Mouse (Mus musculus) embryonic facial prominence, embryonic 14.5 days (tissue): ENCODE data around the gene Xrcc1. TPM values are rescaled to one million over a fixed set of nuclear protein-coding genes. Genes with fewer than 3 reads are reported as not detected.
"Not testable (repeated sequence)": the region's sequence is repeated elsewhere in the genome, so short reads cannot be mapped to it uniquely, and the experiment has no call there.

Experiments
- ATAC-seq: fragments of 200-750 bp; cut with Nextera tagmentation; 2 replicates; pipeline ENCODE4 v1.8.0; 2017; ENCODE audit warnings: low read depth, moderate number of reproducible peaks, moderate TSS enrichment
- DNase-seq: peaks from one replicate; pipeline ENCODE4 v3.0.0-alpha.2; 2015; ENCODE audit warnings: low spot score
- H3K27ac ChIP-seq: fragments of 300-500 bp; sonication (generic); replicated peaks from 2 replicates; pipeline ENCODE4 v1.5.1; 2014; ENCODE audit warnings: low read depth, mild to moderate bottlenecking, low read length, moderate library complexity
- H3K27me3 ChIP-seq: fragments of 300-500 bp; sonication (generic); replicated peaks from 2 replicates; pipeline ENCODE4 v1.6.1; 2014; ENCODE audit warnings: low read length; ENCODE audit not compliant: control insufficient read depth, insufficient read depth
- H3K36me3 ChIP-seq: fragments of 300-500 bp; sonication (generic); 2 replicates; pipeline ENCODE4 v1.6.1; 2014; ENCODE audit warnings: low read length, mixed read lengths; ENCODE audit not compliant: control insufficient read depth, insufficient read depth
- H3K4me1 ChIP-seq: fragments of 300-500 bp; sonication (generic); 2 replicates; pipeline ENCODE4 v1.6.1; 2014; ENCODE audit warnings: antibody characterized with exemption, low read length; ENCODE audit not compliant: control insufficient read depth, insufficient read depth
- H3K4me2 ChIP-seq: fragments of 300-500 bp; sonication (generic); 2 replicates; pipeline ENCODE4 v1.6.1; 2014; ENCODE audit warnings: low read depth, mild to moderate bottlenecking, low read length, moderate library complexity, mixed read lengths
- H3K4me3 ChIP-seq: fragments of 300-500 bp; sonication (generic); 2 replicates; pipeline ENCODE4 v1.5.1; 2014; ENCODE audit warnings: low read depth, mild to moderate bottlenecking, low read length
- H3K9ac ChIP-seq: fragments of 300-500 bp; sonication (generic); 2 replicates; pipeline ENCODE4 v1.6.1; 2014; ENCODE audit warnings: low read depth, mild to moderate bottlenecking, low read length, moderate library complexity, mixed read lengths
- H3K9me3 ChIP-seq: fragments of 300-500 bp; sonication (generic); 2 replicates; pipeline ENCODE4 v1.6.1; 2016; ENCODE audit warnings: low read length; ENCODE audit not compliant: control insufficient read depth
- WGBS: fragments of 180-500 bp; shearing (Covaris S2); extraction: QIAGEN DNeasy Blood & Tissue Kit; methylation state at CpG from one replicate; pipeline ENCODE4 v1.1.7; 2014; 5-methylcytosine and 5-hydroxymethylcytosine counted together
- polyA plus RNA-seq: library from polyadenylated mRNA; unstranded; fragments of >200 nt; fragmentation: Nextera tagmentation; extraction: Ambion mirVana; gene quantifications from 2 replicates; pipeline ENCODE4 v1.2.1, GENCODE M21; 2014

Gene Xrcc1
- polyA plus RNA-seq, 1 experiment from 2014 or later = 88.4 TPM

DNA sequence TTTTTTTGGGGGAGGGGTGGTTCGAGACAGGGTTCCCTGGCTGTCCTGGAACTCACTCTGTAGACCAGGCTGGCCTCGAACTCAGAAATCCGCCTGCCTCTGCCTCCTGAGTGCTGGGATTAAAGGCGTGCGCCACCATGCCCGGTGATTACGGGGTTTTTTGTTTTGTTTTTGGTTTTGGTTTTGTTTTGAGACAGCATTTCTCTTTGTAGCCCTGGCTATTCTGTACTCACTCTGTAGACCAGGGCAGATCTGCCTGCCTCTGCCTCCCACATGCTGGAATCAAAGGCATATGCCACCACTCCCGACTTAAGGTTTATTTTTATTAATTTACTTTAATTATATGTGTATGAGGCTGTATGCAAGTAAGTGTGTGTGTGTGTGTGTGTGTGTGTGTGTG, 72.3 kb downstream of the Xrcc1 start:
- ATAC-seq, DNase-seq, H3K9me3 ChIP-seq, H3K4me3 ChIP-seq, H3K36me3 ChIP-seq, H3K4me2 ChIP-seq, H3K4me1 ChIP-seq, H3K27me3 ChIP-seq, H3K9ac ChIP-seq, H3K27ac ChIP-seq: not testable (repeated sequence)
- WGBS = 93% methylated on average over 8 of the region's 8 CpGs

DNA sequence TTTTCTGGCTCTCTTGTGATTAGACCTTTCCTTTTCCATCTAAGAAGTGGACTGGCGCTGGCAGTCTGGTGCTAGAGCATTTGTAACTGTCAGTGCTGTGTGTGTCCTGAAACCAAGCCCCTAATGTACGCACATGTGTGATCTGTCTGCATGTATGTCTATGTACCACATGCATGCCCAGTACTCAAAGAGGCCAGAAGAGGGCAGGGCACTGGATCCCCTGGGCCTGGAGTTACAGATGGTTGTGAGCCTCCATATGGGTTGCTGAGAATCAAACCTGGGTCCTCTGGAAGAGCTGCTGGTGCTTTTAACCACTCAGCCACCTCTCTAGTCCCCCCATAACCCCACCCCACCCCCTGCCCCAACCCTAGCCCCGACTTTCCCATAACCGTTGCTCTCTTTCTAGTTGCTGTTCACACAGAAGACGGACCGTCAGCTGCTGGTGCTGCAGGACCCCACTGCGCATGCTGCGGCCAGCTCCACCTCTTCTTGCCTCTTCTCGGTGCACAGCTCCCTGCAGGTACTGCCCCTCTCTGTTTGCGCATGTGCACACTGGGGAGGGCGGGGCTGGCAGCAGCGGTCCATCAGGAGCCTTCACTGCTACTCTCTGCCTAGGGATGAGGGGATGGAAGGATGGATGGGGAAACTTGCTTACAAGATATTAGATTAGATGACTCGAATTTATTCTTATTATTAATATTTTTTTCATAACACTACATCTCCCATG, 73.7 kb downstream of the Xrcc1 start:
- DNase-seq (no peak), ATAC-seq (no peak)
- H3K36me3 ChIP-seq = no peaks in the 10 kb centered on the region
- no peak overlapping the region for H3K9ac ChIP-seq
- 62% methylated on average over 13 of the region's 13 CpGs for WGBS
- H3K4me2 ChIP-seq = no peak overlapping the region
- H3K27me3 ChIP-seq = no peaks in the 10 kb centered on the region
- H3K4me1 ChIP-seq = no peaks in the 10 kb centered on the region
- H3K27ac ChIP-seq = no peak overlapping the region
- no peak overlapping the region for H3K4me3 ChIP-seq
- peaks cover 5% of the 10 kb centered on the region; the same call in 1 of the 2 replicates for H3K9me3 ChIP-seq

DNA sequence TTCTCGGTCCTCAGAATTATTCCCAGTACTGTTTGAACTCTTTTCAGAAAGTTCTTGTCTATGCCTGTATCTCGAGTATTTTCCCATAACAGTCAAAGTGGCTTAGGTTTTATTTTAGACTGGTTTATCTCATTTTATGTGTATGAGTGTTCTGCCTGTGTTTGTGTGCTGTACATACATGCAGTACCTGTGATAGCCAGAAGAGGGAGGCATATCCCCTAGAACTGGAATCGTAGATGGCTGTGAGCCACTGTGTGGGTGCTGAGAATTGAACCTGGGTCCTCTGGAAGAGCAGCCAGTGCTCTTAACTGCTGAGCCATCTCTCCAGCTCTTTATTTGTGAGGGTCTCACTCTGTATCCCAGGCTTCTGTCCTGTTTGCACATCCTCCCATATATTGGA, 75.1 kb downstream of the Xrcc1 start:
- 80% methylated on average over 3 of the region's 3 CpGs for WGBS
- Histone ChIP-seq H3K9ac (no peak overlapping the region), H3K36me3 (no peaks in the 10 kb centered on the region), H3K27ac (no peak overlapping the region), H3K4me3 (no peak overlapping the region), H3K4me1 (no peaks in the 10 kb centered on the region), H3K9me3 (peaks cover 5% of the 10 kb centered on the region; the same call in 1 of the 2 replicates), H3K27me3 (no peaks in the 10 kb centered on the region), H3K4me2 (no peak overlapping the region)
- ATAC-seq = no peak
- no peak for DNase-seq

DNA sequence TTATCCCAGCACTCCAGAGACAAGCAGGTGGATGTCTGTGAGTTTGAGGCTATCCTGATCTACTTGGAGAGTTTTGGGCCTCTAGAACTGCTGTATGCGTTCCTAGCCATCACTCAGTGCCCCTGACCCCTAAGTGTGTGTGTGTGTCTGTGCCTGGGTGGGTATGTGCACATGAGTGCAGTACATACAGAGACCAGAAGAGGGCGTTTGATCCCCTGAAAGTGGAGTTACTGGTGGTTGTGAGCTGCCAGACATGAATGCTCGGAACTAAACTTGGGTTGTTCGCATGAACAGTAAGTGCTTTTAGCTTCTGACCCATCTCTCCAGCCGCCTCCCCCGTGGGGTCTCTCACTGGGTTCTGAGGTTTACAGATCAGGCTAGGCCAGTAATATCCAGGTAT, 76.9 kb downstream of the Xrcc1 start:
- no peak for DNase-seq
- WGBS = 83% methylated on average over 6 of the region's 6 CpGs
- Histone ChIP-seq H3K9ac (no peak overlapping the region), H3K27ac (no peak overlapping the region), H3K27me3 (no peaks in the 10 kb centered on the region), H3K4me2 (no peak overlapping the region), H3K4me1 (no peaks in the 10 kb centered on the region), H3K36me3 (no peaks in the 10 kb centered on the region), H3K9me3 (peaks cover 5% of the 10 kb centered on the region; the same call in 1 of the 2 replicates), H3K4me3 (no peak overlapping the region)
- no peak for ATAC-seq

Other genes with a start within 250 kb of the Xrcc1 start
- gene Zfp61, start 245.1 kb upstream of the Xrcc1 start, polyA plus RNA-seq = 29.8 and 29.9 TPM in 2 replicates
- 8.5 and 12.1 TPM in 2 replicates for gene Zfp94, start 229.6 kb upstream of the Xrcc1 start, polyA plus RNA-seq
- gene Tescl, start 212.4 kb upstream of the Xrcc1 start, polyA plus RNA-seq = not detected in 2 replicates
- gene Lypd5, start 197.1 kb upstream of the Xrcc1 start, polyA plus RNA-seq = 2.4 and 4.9 TPM in 2 replicates
- gene Kcnn4, start 176.0 kb upstream of the Xrcc1 start, polyA plus RNA-seq = 4.1 and 5.8 TPM in 2 replicates
- gene Smg9, start 146.7 kb upstream of the Xrcc1 start, polyA plus RNA-seq = 17.6 and 19.9 TPM in 2 replicates
- gene Irgc1, start 94.0 kb upstream of the Xrcc1 start, polyA plus RNA-seq = 0.16 and 0.36 TPM in 2 replicates
- 8.0 and 12.2 TPM in 2 replicates for gene Plaur, start 83.8 kb upstream of the Xrcc1 start, polyA plus RNA-seq
- gene Cadm4, start 64.3 kb upstream of the Xrcc1 start, polyA plus RNA-seq = 2.6 and 2.8 TPM in 2 replicates
- 31.3 and 36.6 TPM in 2 replicates for gene Zfp428, start 39.3 kb upstream of the Xrcc1 start, polyA plus RNA-seq
- gene AC161166.1, start 33.8 kb upstream of the Xrcc1 start, polyA plus RNA-seq = 0.19 and 0.22 TPM in 2 replicates
- gene Irgq, start 15.6 kb upstream of the Xrcc1 start, polyA plus RNA-seq = 11.4 and 12.0 TPM in 2 replicates
- gene Pinlyp, start 171 bp upstream of the Xrcc1 start, polyA plus RNA-seq = 0.34 and 1.5 TPM in 2 replicates
- gene Ethe1, start 41.3 kb downstream of the Xrcc1 start, polyA plus RNA-seq = 25.5 and 25.6 TPM in 2 replicates
- 4.3 and 4.6 TPM in 2 replicates for gene Zfp575, start 41.4 kb downstream of the Xrcc1 start, polyA plus RNA-seq
- gene Phldb3, start 64.5 kb downstream of the Xrcc1 start, polyA plus RNA-seq = 0.43 and 0.60 TPM in 2 replicates
- gene Lypd3, start 90.3 kb downstream of the Xrcc1 start, polyA plus RNA-seq = 24.7 TPM in 2 replicates
- not detected in 2 replicates for gene Tex101, start 130.4 kb downstream of the Xrcc1 start, polyA plus RNA-seq
- gene BC049730, start 163.0 kb downstream of the Xrcc1 start, polyA plus RNA-seq = not detected in 2 replicates
- not detected in 2 replicates for gene Gm4763, start 180.6 kb downstream of the Xrcc1 start, polyA plus RNA-seq
- 0.70 and 0.98 TPM in 2 replicates for gene Cd177, start 214.0 kb downstream of the Xrcc1 start, polyA plus RNA-seq
- gene Ceacam10, start 230.9 kb downstream of the Xrcc1 start, polyA plus RNA-seq = 0.46 and 0.56 TPM in 2 replicates